Mouse (Mus musculus) forebrain, embryonic 13.5 days (tissue): ENCODE measurements at regions not wholly inside any gene's neighbourhood (a gene's known extent, or its start where the extent isn't known, plus 50 kb on each side); places are given as distances from the start of the nearest gene placed in this dataset.

Source experiments
- ATAC-seq: fragments of 200-750 bp; cut with Nextera tagmentation; 2 replicates; pipeline ENCODE4 v1.8.0; 2017
- H3K27ac ChIP-seq: fragments of 300-500 bp; sonication (generic); 2 replicates; pipeline ENCODE4 v1.5.1; 2015; ENCODE audit warnings: inconsistent platforms, mild to moderate bottlenecking, moderate library complexity
- H3K27me3 ChIP-seq: fragments of 300-500 bp; sonication (generic); 2 replicates; pipeline ENCODE4 v1.6.1; 2015; ENCODE audit warnings: mild to moderate bottlenecking, inconsistent platforms
- H3K36me3 ChIP-seq: fragments of 300-500 bp; sonication (generic); 2 replicates; pipeline ENCODE4 v1.6.1; 2015; ENCODE audit warnings: mild to moderate bottlenecking, inconsistent platforms; ENCODE audit not compliant: poor library complexity, severe bottlenecking
- H3K4me1 ChIP-seq: fragments of 300-500 bp; sonication (generic); 2 replicates; pipeline ENCODE4 v1.6.1; 2015; ENCODE audit warnings: inconsistent platforms
- H3K4me2 ChIP-seq: fragments of 300-500 bp; sonication (generic); 2 replicates; pipeline ENCODE4 v1.6.1; 2015; ENCODE audit warnings: inconsistent platforms, mild to moderate bottlenecking, moderate library complexity
- H3K4me3 ChIP-seq: fragments of 300-500 bp; sonication (generic); 2 replicates; pipeline ENCODE4 v1.5.1; 2015; ENCODE audit warnings: mild to moderate bottlenecking, inconsistent platforms
- H3K9ac ChIP-seq: fragments of 300-500 bp; sonication (generic); 2 replicates; pipeline ENCODE4 v1.6.1; 2015; ENCODE audit warnings: mild to moderate bottlenecking, inconsistent platforms
- H3K9me3 ChIP-seq: fragments of 300-500 bp; sonication (generic); replicated peaks from 2 replicates; pipeline ENCODE4 v1.6.1; 2016; ENCODE audit warnings: inconsistent platforms
- WGBS: fragments of 180-500 bp; shearing (Covaris S2); methylation state at CpG from one replicate; pipeline ENCODE4 v1.1.7; 2015; 5-methylcytosine and 5-hydroxymethylcytosine counted together

- H3K9ac ChIP-seq = no peak overlapping the region
- 78% methylated on average over 5 of the region's 5 CpGs for WGBS
- no peaks in the 10 kb centered on the region for H3K9me3 ChIP-seq
- H3K4me2 ChIP-seq = no peak overlapping the region
- no peak overlapping the region for H3K4me3 ChIP-seq
- H3K4me1 ChIP-seq = no peaks in the 10 kb centered on the region
- H3K27ac ChIP-seq = no peak overlapping the region
- ATAC-seq = no peak
- H3K36me3 ChIP-seq = no peaks in the 10 kb centered on the region
- no peaks in the 10 kb centered on the region for H3K27me3 ChIP-seq
These were observed 896.6 kb upstream of the Lrrc6 start for GRCm38 (mm10) chr15:67397269-67397668.

- Histone ChIP-seq H3K4me3 (no peak overlapping the region), H3K27me3 (no peaks in the 10 kb centered on the region), H3K36me3 (no peaks in the 10 kb centered on the region), H3K27ac (no peak overlapping the region), H3K9me3 (no peaks in the 10 kb centered on the region), H3K4me2 (no peak overlapping the region), H3K9ac (no peak overlapping the region), H3K4me1 (no peaks in the 10 kb centered on the region)
- 95% methylated on average over 1 of the region's 1 CpGs for WGBS
- ATAC-seq = no peak
These were observed 894.4 kb upstream of the Lrrc6 start for GRCm38 (mm10) chr15:67395114-67395513.

GRCm38 (mm10) chr15:67391918-67392317 is 891.2 kb upstream of the Lrrc6 start:
- H3K9me3 ChIP-seq = no peaks in the 10 kb centered on the region
- H3K4me2 ChIP-seq = no peak overlapping the region
- WGBS = 92% methylated on average over 5 of the region's 5 CpGs
- H3K27me3 ChIP-seq = no peaks in the 10 kb centered on the region
- H3K4me3 ChIP-seq = no peak overlapping the region
- no peak overlapping the region for H3K27ac ChIP-seq
- H3K36me3 ChIP-seq = no peaks in the 10 kb centered on the region
- H3K4me1 ChIP-seq = no peaks in the 10 kb centered on the region
- ATAC-seq = no peak
- no peak overlapping the region for H3K9ac ChIP-seq

GRCm38 (mm10) chr15:67388514-67388913 is 887.8 kb upstream of the Lrrc6 start:
- WGBS = 86% methylated on average over 8 of the region's 8 CpGs
- no peak overlapping the region for H3K4me3 ChIP-seq
- ATAC-seq = no peak
- no peaks in the 10 kb centered on the region for H3K9me3 ChIP-seq
- no peak overlapping the region for H3K27ac ChIP-seq
- no peaks in the 10 kb centered on the region for H3K36me3 ChIP-seq
- no peaks in the 10 kb centered on the region for H3K27me3 ChIP-seq
- H3K4me2 ChIP-seq = no peak overlapping the region
- H3K9ac ChIP-seq = no peak overlapping the region
- no peaks in the 10 kb centered on the region for H3K4me1 ChIP-seq

GRCm38 (mm10) chr15:67386896-67387295 is 886.2 kb upstream of the Lrrc6 start:
- H3K27me3 ChIP-seq = no peaks in the 10 kb centered on the region
- H3K4me1 ChIP-seq = no peaks in the 10 kb centered on the region
- H3K9me3 ChIP-seq = no peaks in the 10 kb centered on the region
- no peak overlapping the region for H3K27ac ChIP-seq
- ATAC-seq = no peak
- H3K4me3 ChIP-seq = no peak overlapping the region
- no peaks in the 10 kb centered on the region for H3K36me3 ChIP-seq
- no peak overlapping the region for H3K4me2 ChIP-seq
- H3K9ac ChIP-seq = no peak overlapping the region

GRCm38 (mm10) chr15:67373599-67373998 is 872.9 kb upstream of the Lrrc6 start:
- ATAC-seq = no peak

GRCm38 (mm10) chr15:67373030-67373429 is 872.3 kb upstream of the Lrrc6 start:
- H3K27ac ChIP-seq = no peak overlapping the region
- H3K27me3 ChIP-seq = no peaks in the 10 kb centered on the region
- no peak overlapping the region for H3K4me2 ChIP-seq
- H3K9ac ChIP-seq = no peak overlapping the region
- ATAC-seq = no peak
- H3K36me3 ChIP-seq = no peaks in the 10 kb centered on the region
- no peaks in the 10 kb centered on the region for H3K4me1 ChIP-seq
- 86% methylated on average over 8 of the region's 8 CpGs for WGBS
- H3K4me3 ChIP-seq = no peak overlapping the region
- no peaks in the 10 kb centered on the region for H3K9me3 ChIP-seq

More at GRCm38 (mm10) chr15:67373599-67373998, 872.9 kb upstream of the Lrrc6 start:
- 87% methylated on average over 4 of the region's 4 CpGs for WGBS
- no peak overlapping the region for H3K4me2 ChIP-seq
- H3K27me3 ChIP-seq = no peaks in the 10 kb centered on the region
- no peaks in the 10 kb centered on the region for H3K9me3 ChIP-seq
- no peak overlapping the region for H3K4me3 ChIP-seq
- no peak overlapping the region for H3K9ac ChIP-seq
- no peak overlapping the region for H3K27ac ChIP-seq
- no peaks in the 10 kb centered on the region for H3K36me3 ChIP-seq
- no peaks in the 10 kb centered on the region for H3K4me1 ChIP-seq

- Histone ChIP-seq H3K9me3 (no peaks in the 10 kb centered on the region), H3K4me2 (no peak overlapping the region), H3K36me3 (no peaks in the 10 kb centered on the region), H3K4me3 (no peak overlapping the region), H3K9ac (no peak overlapping the region), H3K27ac (no peak overlapping the region), H3K27me3 (no peaks in the 10 kb centered on the region), H3K4me1 (peaks cover 4% of the 10 kb centered on the region; the same call in 1 of the 2 replicates)
- 52% methylated on average over 4 of the region's 4 CpGs for WGBS
- peak; percentile 71 for ATAC-seq
These were observed 863.5 kb upstream of the Lrrc6 start for GRCm38 (mm10) chr15:67364099-67364756.

GRCm38 (mm10) chr15:67361012-67361571 is 860.4 kb upstream of the Lrrc6 start:
- H3K9me3 ChIP-seq = no peaks in the 10 kb centered on the region

GRCm38 (mm10) chr15:67357867-67358266 is 857.2 kb upstream of the Lrrc6 start:
- H3K4me1 ChIP-seq = no peaks in the 10 kb centered on the region
- no peak for ATAC-seq
- no peaks in the 10 kb centered on the region for H3K27me3 ChIP-seq
- WGBS = 90% methylated on average over 3 of the region's 3 CpGs
- no peak overlapping the region for H3K27ac ChIP-seq
- H3K36me3 ChIP-seq = no peaks in the 10 kb centered on the region
- H3K9ac ChIP-seq = no peak overlapping the region
- no peak overlapping the region for H3K4me3 ChIP-seq
- H3K4me2 ChIP-seq = no peak overlapping the region
- no peaks in the 10 kb centered on the region for H3K9me3 ChIP-seq

More at GRCm38 (mm10) chr15:67361012-67361571, 860.4 kb upstream of the Lrrc6 start:
- Histone ChIP-seq H3K27ac (no peak overlapping the region), H3K27me3 (no peaks in the 10 kb centered on the region), H3K9ac (no peak overlapping the region), H3K4me1 (peaks cover 4% of the 10 kb centered on the region; the same call in 1 of the 2 replicates), H3K4me3 (no peak overlapping the region), H3K4me2 (no peak overlapping the region), H3K36me3 (no peaks in the 10 kb centered on the region)
- WGBS = 71% methylated on average over 1 of the region's 1 CpGs
- ATAC-seq = no peak

GRCm38 (mm10) chr15:67355334-67355733 is 854.6 kb upstream of the Lrrc6 start:
- no peaks in the 10 kb centered on the region for H3K27me3 ChIP-seq
- no peak overlapping the region for H3K4me3 ChIP-seq
- no peak overlapping the region for H3K4me2 ChIP-seq
- H3K9me3 ChIP-seq = no peaks in the 10 kb centered on the region
- no peaks in the 10 kb centered on the region for H3K4me1 ChIP-seq
- H3K36me3 ChIP-seq = no peaks in the 10 kb centered on the region
- ATAC-seq = no peak
- no peak overlapping the region for H3K27ac ChIP-seq
- H3K9ac ChIP-seq = no peak overlapping the region

- no peaks in the 10 kb centered on the region for H3K4me1 ChIP-seq
- H3K27ac ChIP-seq = no peak overlapping the region
- no peak for ATAC-seq
These were observed 854.0 kb upstream of the Lrrc6 start for GRCm38 (mm10) chr15:67354598-67355159.

GRCm38 (mm10) chr15:67349501-67349900 is 848.8 kb upstream of the Lrrc6 start:
- no peaks in the 10 kb centered on the region for H3K4me1 ChIP-seq
- ATAC-seq = no peak
- H3K27me3 ChIP-seq = no peaks in the 10 kb centered on the region
- WGBS = 81% methylated on average over 4 of the region's 4 CpGs
- no peaks in the 10 kb centered on the region for H3K36me3 ChIP-seq
- H3K27ac ChIP-seq = no peak overlapping the region
- H3K9ac ChIP-seq = no peak overlapping the region
- no peak overlapping the region for H3K4me2 ChIP-seq
- no peak overlapping the region for H3K4me3 ChIP-seq
- no peaks in the 10 kb centered on the region for H3K9me3 ChIP-seq

More at GRCm38 (mm10) chr15:67354598-67355159, 854.0 kb upstream of the Lrrc6 start:
- H3K4me2 ChIP-seq = no peak overlapping the region
- no peaks in the 10 kb centered on the region for H3K9me3 ChIP-seq
- H3K36me3 ChIP-seq = no peaks in the 10 kb centered on the region
- H3K4me3 ChIP-seq = no peak overlapping the region
- H3K27me3 ChIP-seq = no peaks in the 10 kb centered on the region
- no peak overlapping the region for H3K9ac ChIP-seq
